Mouse (Mus musculus) kidney, adult 2 months (tissue): Measurements from ENCODE around the gene Cdkn2aip. TPM values are rescaled to one million over a fixed set of nuclear protein-coding genes. Genes with fewer than 3 reads are reported as not detected.

Experiments
- DNase-seq: peaks from one replicate; pipeline ENCODE4 v3.0.0; 2021
- H3K27ac ChIP-seq: fragments of 200-500 bp; 2 replicates; pipeline ENCODE4 v1.5.1; 2012; ENCODE audit warnings: low read depth, low read length, control low read depth, inconsistent platforms; ENCODE audit not compliant: insufficient read depth
- H3K27me3 ChIP-seq: fragments of 200-500 bp; replicated peaks from 2 replicates; pipeline ENCODE4 v1.6.1; 2012; ENCODE audit warnings: mild to moderate bottlenecking, moderate library complexity, low read length, inconsistent platforms; ENCODE audit not compliant: control insufficient read depth, insufficient read depth
- H3K36me3 ChIP-seq: fragments of 200-500 bp; 2 replicates; pipeline ENCODE4 v1.6.1; 2012; ENCODE audit warnings: mild to moderate bottlenecking, moderate library complexity, low read length, inconsistent platforms; ENCODE audit not compliant: control insufficient read depth, insufficient read depth
- H3K4me1 ChIP-seq: fragments of 200-500 bp; 2 replicates; pipeline ENCODE4 v1.6.1; 2011; ENCODE audit warnings: low read length; ENCODE audit not compliant: control insufficient read depth, insufficient read depth
- H3K4me3 ChIP-seq: fragments of 200-500 bp; 2 replicates; pipeline ENCODE4 v1.5.1; 2011; ENCODE audit warnings: mild to moderate bottlenecking, low read depth, low read length, control low read depth; ENCODE audit not compliant: insufficient read depth
- CTCF ChIP-seq: fragments of 200-500 bp; conservative IDR thresholded peaks from 2 replicates; pipeline ENCODE4 v1.5.1; 2011; ENCODE audit warnings: low read depth, mild to moderate bottlenecking, control low read depth, low read length, moderate library complexity, mixed read lengths; ENCODE audit not compliant: insufficient read depth, insufficient read length
- POLR2A ChIP-seq: fragments of 200-500 bp; IDR thresholded peaks from one replicate; pipeline ENCODE4 v1.6.1; 2011; ENCODE audit warnings: low read depth, low read length, control low read depth
- WGBS: fragments of 180-500 bp; shearing (Covaris S2); methylation state at CpG from one replicate; pipeline ENCODE4 v1.1.7; 2018; 5-methylcytosine and 5-hydroxymethylcytosine counted together
- polyA plus RNA-seq: library from polyadenylated mRNA; depleted of rRNA; stranded (reverse); fragments of >200 nt; gene quantifications from 2 replicates; pipeline ENCODE4 v1.2.3, GENCODE M21; 2012; rRNA removed

Cdkn2aip gene
- polyA plus RNA-seq, 1 experiment, result 3.9 TPM

GRCm38 (mm10) chr8:47660394-47660793 is 53.3 kb downstream of the Cdkn2aip start:
- H3K27ac ChIP-seq, result no peak overlapping the region
- H3K27me3 ChIP-seq, result no peaks in the 10 kb centered on the region
- DNase-seq, result no peak
- no peak for TF ChIP-seq CTCF
- H3K4me1 ChIP-seq, result peaks cover 12% of the 10 kb centered on the region
- H3K36me3 ChIP-seq, result no peaks in the 10 kb centered on the region
- H3K4me3 ChIP-seq, result no peak overlapping the region
- WGBS, result 82% methylated on average over 7 of the region's 7 CpGs

- peak; percentile 20 for DNase-seq
- WGBS, result 70% methylated on average over 5 of the region's 5 CpGs
These were observed 54.3 kb downstream of the Cdkn2aip start for GRCm38 (mm10) chr8:47659463-47659862.

More at GRCm38 (mm10) chr8:47659463-47659862, 54.3 kb downstream of the Cdkn2aip start:
- Histone ChIP-seq H3K27ac (peak overlapping the region; percentile 48; the same call in 1 of the 2 replicates), H3K4me3 (no peak overlapping the region), H3K27me3 (no peaks in the 10 kb centered on the region), H3K4me1 (peaks cover 12% of the 10 kb centered on the region), H3K36me3 (no peaks in the 10 kb centered on the region)
- TF ChIP-seq CTCF (no peak), POLR2A (no peak)

Other genes starting within 250 kb of the Cdkn2aip start
- gene Trappc11, start 180.5 kb downstream of the Cdkn2aip start, polyA plus RNA-seq, result 22.9 TPM in 2 replicates
- gene Rwdd4a, start 180.3 kb downstream of the Cdkn2aip start, polyA plus RNA-seq, result 16.7 and 16.8 TPM in 2 replicates
- gene Ing2, start 38.4 kb downstream of the Cdkn2aip start, polyA plus RNA-seq, result 7.0 and 9.3 TPM in 2 replicates
- not detected in 2 replicates for gene Cldn24, start 108.2 kb upstream of the Cdkn2aip start, polyA plus RNA-seq
- 0.77 and 1.3 TPM in 2 replicates for gene Cldn22, start 110.5 kb upstream of the Cdkn2aip start, polyA plus RNA-seq